Mouse (Mus musculus): ENCODE measurements at regions not wholly inside any gene's neighbourhood (a gene's known extent, or its start where the extent isn't known, plus 50 kb on each side); places are given as distances from the start of the nearest gene placed in this dataset.

DNA sequence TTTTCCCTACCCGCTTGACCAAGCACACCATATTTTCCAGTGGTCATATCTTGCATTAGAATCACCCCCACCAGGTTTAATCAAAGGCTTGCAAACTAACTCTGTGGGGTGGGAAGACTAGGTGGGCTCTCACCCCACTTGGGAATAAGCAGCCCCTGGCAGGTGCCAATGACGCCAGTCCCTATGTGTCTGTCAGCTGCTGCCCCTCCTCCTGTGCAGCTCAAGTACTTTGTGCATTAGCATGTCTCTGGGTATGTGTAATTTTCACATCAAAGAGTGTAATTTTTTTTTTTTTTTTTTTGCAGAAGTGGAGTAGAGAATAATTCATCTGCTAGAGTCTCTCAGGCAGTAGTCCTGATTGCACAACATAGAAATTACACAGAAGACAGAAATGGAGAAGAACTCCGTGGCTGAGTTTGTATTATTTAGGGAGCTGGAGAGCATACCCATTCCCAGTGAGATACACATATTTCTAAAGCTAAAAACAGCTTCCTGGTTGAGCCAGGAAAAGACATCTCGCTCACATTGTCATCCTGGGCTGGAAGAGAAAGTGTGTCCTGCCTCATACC, 186.6 kb downstream of the Rybp start:
- DNase-seq (ENCODE audit: low spot score in 2 of 2), result no peak

DNA sequence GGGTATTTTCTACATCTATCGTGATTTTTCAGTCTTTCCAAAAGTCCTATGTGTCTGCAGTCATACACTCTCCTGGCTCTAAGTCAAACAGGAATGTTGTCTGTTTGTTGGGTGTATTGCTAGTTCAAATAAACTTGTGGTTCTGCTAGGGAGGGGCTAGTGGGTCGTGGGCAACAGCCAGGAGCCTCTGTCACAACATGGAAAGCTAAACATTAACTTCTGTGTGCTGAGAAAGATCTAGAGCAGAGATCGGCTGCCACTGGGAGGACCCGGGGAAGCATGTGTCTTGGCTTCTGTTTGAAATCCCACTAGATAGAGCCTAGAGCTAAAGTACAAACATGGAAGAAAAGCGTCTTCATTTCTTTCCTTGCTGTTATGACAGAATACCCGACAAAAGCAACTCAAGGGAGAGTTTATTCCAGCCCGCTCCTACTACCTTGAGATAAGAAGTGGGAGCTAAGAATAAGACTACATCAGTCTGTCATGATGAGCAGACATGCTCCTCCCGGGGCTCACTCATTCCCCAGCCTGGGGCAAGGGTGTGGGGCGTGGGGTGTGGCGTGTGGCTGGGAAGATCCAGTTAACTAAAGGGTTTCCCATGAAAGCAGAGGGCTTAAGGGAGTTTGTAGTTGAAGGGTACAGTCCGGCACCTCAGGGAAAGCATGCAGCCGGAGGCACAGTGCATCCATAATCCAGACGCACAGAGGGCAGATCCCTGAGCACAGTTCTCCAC, 190.7 kb downstream of the Rybp start:
- no peak for DNase-seq (ENCODE audit: low spot score in 2 of 2)

DNA sequence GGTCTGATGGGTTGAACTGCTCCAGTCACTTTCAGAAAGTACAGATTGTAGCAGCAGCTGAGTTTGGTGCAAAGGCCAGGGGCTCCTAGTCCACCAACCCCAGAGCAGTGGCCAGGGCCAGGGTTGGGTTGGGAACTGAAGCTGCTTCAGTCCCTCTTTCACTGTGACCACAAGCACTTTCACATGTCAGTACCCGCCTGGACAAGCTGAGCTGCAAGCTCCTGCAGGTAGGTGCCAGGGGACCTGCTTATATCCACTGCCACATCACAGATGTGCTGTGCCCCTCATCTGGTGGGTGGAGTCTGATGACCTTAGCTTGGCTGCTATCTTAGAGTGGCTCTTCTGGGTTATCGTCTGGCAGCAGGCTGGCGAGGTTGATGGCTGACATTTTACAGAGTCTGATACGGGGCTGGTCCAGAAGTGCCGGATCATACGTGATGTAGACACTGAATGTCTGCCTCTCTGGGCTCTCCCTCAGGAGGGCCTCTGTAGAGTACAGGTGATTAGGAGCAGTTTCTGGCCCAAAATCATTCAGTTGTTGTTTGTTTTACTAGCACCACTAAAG, 192.6 kb downstream of the Rybp start:
- no peak for DNase-seq (ENCODE audit: low spot score in 2 of 2)

DNA sequence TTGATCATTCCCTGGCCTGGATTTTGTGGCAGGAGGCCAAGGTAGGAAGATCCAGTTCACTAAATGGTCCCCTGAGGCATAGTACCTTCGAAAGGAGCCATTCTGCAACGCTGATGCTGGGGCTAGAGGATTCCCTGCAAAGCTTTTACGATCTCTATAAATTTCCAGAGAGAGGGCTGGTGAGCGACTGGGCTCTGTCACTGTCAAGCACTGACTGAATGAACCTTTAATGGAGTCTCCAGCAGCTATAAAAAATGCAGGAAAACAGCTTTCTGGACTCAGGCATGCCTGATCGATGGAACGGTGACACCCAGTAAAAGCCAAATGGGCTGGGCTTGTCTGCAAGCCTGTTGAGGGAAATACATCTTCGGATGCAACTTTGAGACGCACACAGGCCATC, 194.4 kb downstream of the Rybp start:
- DNase-seq (ENCODE audit: low spot score in 2 of 2), result no peak

DNA sequence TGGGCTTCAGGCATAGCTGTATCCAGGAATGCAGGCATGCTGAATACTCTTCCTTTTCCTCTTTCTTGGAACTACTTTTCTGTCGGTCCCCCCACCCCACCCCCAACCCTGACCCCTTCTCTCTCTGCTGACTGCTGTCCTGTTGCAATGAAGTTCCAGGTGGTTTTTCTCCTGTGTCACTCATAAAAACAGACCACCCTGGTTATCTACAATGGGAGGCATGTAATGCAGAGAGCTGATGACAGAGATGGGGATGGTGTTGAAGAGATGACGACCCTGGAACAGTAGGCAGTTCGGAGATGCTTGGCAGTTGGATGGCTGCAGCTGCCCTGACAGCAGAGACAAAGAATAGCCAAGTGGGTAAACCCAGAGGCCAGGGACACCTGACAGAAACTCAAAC, 195.5 kb downstream of the Rybp start:
- DNase-seq (ENCODE audit: low spot score in 2 of 2), result no peak

DNA sequence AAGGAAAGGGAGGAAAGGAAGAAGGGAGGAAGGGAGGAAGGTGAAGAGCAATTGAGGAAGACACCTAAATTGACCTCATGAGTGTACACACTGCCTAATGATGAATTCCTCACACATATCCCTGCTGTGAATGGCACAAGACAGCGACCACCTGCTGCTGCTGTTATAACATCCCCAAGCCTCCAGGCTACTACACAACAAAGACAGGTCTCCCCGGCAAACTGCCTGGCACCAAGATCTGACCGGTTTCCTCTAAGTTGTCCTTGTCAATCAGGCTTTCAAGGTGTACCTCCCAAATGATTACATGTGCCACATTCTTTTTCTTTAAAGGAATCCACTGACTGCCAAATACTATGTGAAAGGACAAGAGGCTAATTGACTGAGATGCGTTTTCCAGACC, 198.7 kb downstream of the Rybp start:
- no peak for DNase-seq (ENCODE audit: low spot score in 2 of 2)

DNA sequence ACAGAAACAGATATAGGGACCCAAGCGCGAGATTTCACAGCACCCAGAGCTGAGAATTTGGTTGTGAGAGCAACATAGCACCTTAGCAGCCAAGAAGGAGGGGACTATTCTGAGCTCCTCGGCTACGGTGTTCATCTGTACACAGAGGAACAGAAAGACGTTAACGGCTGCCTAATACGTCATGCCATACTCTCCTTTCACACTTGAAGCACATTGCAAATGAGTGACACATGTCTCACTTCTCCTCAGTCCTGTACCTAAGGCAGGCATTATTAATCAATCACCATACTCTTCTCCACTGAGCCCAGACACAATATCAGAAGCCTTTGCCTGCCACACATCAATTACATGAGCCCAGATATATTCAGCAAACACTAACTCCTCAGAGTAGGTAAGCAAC, 200.5 kb downstream of the Rybp start:
- DNase-seq (ENCODE audit: low spot score in 2 of 2), result no peak

DNA sequence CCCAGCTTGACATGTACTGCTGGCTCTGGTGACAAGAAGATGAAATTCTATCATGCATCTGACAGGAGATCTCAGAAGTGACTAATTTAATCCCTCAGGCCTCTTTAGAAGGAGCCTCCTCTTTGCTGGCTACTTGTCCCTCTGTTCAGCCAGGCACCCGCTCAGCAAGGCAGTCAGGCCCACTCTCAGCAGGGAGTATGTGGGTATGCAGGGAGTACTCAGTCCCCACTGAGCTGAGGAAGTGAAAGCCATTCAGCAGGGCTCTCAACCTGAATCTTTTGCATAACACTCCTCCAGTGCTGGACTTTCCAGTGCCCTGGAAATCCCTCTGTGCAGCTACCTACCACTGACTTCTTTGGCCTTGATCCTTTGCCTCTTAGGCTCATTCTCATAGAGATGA, 201.3 kb downstream of the Rybp start:
- DNase-seq (ENCODE audit: low spot score in 2 of 2), result no peak

DNA sequence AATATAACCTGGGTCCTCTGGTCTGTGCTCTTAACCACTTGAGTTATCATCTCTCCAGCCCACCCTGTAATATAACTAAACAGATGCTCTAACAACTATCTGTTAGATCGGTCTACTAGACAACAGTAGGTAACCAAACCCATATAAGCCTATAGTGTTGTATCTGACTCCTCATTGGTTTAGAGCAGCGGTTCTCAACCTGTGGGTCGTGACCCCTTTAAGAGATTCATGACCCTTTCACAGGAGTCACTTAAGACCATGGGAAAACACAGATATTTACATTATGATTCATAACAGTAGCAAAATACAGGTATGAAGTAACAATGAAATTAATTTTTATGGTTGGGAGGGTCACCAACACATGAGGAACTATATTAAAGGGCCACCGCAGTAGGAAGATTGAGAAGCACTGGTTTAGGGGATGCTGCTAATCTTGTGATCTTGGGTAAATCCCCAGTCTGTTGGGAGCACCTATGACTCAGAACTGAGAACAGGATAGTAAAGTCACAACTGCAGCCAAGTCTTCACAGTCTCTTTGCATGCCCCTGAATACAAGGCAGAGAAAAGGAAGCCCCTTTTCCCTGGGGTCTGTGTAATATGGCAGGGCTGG, 203.3 kb downstream of the Rybp start:
- no peak for DNase-seq (ENCODE audit: low spot score in 2 of 2)

DNA sequence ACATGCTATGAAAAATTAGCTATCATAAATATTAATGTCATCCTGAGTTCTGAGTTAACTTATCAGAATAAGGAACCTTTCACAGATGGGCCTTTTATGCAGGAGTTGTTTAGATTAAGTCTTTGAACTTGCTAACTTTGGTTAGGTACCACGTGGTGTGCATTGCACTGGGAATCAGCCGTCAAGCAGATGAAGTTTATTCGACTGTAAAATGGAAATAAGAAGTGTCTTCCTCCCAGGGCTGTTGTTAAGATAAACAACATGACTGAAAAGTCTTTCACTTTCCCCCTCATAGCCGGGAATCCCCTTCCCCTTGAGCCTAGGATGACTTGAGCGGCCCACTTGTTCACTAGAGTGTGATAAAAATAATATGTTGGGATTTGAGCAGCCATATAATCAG, 204.2 kb downstream of the Rybp start:
- no peak for DNase-seq (ENCODE audit: low spot score in 2 of 2)

DNA sequence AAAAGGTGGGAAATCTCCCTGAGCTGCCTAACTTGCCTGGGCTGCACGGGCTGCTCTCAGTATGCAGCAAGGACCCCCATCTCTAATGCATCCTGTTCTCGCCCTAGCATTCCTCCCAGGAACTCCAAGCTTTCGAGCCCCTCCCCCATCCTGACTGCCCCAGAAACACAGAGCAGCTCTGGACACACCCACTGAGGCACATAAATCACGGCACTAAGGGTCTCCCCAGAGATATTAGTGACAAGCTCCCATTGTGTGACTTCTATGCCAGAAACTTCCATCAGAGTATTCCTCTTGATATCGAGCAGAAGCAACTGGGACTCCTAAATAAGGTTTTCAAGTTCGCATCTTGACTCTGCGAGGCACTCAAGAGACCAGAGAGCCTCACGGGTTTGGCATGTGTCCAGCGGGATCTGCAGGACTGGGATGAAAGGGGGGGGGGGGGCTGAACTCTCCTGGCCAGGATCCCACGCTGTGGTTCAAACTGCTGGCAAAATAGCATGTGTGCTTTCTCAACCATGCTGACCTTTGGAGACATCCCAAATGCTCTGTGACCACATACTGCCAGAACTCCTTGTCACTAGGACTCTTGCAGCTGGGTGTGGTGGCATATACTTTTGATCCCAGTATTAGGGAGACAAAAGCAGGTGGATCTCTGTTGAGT, 212.5 kb downstream of the Rybp start:
- DNase-seq (ENCODE audit: low spot score in 2 of 2), result no peak

DNA sequence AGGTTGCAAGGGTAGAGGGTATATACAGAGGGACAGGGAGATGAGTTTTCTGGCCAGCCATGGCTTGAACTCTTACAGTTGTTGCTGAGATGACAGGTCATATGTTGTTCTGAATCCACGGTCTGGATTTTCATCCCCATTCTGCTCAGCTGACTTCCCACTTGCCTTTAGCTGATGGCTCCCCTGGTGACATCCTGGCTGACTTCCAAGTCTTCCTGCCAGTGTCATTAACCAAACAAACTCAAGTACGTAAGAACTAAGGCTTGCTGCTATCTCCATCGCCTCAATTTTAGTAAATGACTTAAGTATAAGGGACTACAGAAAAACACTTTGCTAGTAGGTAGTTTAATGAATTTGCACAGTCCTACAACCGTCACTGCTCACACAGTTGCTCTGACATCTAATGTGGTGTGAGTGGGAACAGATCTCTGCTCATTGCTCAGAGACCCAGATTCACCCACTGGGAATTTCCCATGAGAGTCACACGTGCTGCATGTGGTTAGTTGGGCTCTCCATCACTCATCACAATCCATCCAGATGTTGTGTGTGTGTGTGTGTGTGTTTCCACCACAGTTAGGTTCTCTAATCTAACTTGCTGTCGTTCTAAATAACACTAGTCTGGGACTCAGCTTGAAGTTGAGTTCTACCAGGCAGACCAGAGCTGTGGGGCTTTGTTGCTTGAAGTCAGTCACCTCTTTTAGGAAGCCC, 214.9 kb downstream of the Rybp start:
- no peak for DNase-seq (ENCODE audit: low spot score in 2 of 2)

DNA sequence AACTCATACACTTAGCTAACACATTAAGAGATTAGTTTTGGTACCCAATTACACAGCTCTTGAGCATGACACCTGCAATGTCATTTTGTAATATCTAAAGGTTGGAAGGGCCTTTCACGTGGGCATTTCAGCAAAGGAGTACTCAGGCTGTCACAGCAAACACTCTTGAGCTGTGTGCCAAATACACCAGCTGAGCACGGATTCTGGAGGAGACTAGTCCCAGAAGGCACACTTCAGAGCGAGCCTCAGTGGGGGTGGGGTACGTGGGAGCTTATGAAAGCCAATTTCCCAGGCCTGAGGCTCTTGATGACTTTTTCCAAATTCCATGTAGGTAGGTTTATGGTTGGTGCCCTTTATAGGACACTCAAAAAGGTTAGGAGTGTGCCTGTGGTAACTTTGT, 218.1 kb downstream of the Rybp start:
- DNase-seq (ENCODE audit: low spot score in 2 of 2), result no peak

DNA sequence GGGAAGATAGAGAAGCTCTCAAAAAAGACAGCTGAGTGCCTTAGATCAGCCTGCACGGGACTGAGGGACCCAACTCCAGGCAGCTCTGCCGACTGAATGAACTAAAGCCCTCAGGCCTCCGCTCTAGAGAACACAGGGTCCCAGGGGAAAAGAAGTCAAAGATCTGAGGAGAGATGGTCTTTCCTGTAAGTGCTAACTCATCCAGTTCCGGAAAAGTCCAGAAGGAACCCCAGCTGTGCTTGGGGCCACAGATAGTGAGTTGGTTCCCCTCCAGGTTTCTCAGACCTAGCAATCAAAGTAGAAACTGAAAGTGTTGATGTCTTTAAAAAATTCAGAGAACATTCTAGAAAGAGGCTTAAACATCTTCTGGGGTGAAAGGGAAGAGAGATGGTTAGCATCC, 220.0 kb downstream of the Rybp start:
- no peak for DNase-seq (ENCODE audit: low spot score in 2 of 2)

DNA sequence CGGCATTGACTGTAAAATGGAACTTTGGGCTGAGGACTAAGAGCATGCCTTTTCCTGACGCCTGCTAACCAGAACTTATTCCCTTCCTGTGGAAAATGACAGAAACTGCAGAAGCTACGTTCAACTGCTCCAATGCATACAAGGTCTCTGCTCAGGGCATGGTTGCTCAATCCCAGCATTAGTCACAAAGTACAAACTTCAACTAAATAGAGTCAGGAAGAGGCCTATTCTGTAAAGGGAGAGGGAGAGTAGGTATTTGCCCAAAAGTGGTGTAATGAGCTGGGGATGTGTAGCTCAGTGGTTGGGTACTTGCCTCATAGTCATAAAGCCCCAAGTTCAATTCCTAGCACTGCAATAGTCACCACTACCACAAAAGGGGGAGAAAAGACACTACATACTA, 221.7 kb downstream of the Rybp start:
- no peak for DNase-seq (ENCODE audit: low spot score in 2 of 2)

DNA sequence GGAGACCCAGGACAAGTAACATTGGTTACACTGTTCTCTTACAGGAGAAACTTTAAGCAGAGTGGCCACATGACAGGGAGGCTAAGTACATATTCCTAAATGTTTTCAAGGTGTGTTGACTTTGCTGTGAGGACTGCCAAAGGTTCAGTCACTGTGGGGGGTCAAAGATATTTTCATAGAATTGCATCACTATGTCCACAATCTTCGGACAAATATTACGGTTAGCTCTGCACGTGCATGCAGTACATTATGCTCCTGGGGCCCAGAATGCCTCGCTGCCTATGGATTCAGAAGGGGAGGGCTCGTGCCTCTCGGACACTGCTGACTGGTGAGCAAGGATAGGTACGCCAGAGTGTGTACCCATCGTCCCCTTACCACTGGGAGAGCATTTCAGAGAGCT, 224.3 kb downstream of the Rybp start:
- DNase-seq (ENCODE audit: low spot score in 2 of 2), result no peak

DNA sequence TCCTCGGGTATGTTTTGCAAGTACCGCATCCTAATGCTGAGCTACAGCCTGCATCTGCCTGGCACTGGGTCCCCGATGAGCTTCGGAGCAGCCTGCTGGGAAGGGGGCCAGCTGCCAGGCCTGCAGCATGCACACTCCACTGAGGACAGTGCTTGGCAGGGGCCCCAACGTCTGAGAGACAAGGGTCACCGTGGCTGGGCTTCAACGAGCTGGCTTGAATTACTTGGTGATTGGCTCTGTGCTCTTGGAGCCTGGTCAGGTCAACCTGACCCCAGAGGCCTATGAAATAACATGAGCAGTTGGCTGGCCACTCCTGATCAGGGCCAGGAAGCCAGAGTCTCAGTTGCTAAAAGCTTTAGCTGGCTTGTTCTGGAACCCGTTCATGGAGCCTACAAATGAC, 227.5 kb downstream of the Rybp start:
- DNase-seq (ENCODE audit: low spot score in 2 of 2), result peak; percentile 16 to 64

DNA sequence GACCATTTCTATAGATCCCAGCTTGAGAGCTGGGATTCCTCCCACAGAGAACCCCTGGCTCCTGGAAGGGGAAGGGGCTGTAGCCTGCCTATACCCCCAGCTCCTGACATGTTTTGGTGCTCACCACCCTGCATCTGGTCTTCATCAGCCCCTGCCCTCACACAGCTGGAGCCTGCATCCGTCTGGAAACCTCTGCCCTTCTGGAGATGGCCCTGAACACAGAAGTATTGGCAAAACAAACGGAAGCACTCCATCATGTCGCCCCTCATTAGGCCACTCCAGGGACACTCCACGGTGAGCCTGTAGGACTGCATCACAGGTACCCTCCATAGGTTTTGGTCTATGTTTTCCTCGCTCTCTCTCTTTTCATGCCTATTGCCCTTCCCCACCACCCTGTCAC, 231.3 kb downstream of the Rybp start:
- DNase-seq (ENCODE audit: low spot score in 2 of 2), result no peak

DNA sequence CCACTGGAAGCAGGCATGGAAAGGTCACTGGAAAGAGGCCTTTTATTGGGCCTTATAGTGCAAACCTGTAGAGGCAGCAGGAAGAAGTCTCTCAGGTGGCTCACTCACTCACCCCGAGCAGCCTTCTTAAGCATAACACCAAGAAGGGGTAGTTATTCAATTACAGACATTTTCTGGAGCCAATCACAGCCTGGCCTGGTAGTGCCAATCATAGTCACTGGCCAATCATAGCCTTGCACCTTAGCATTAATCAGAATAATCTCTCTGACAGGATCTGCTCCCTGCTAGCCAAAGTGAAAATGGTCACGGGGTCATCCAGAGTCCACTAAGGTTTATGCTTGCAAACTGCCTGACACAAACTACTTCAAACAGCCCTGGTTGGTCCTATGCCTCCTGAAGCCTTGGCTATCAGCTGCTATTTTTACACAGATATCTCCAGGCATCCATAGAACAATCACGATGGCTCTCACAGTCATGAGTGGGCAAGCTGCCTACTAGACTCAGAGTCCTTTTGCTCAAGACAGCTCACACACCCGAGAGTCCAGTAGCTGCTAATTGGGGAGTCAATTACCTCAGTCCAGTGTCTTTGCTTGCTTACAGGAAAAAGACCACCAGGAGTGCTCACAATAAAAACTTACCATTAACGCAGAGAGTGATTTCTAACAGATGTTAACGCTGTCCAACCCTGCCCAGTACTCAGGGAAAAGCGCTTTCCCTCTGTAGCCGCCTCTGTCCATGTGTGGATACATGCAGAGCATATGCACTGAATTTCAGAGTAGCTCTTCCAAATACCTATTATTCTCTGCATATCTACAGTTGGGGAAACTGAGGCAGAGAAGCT, 234.1 kb downstream of the Rybp start:
- DNase-seq (ENCODE audit: low spot score in 2 of 2), result no peak

DNA sequence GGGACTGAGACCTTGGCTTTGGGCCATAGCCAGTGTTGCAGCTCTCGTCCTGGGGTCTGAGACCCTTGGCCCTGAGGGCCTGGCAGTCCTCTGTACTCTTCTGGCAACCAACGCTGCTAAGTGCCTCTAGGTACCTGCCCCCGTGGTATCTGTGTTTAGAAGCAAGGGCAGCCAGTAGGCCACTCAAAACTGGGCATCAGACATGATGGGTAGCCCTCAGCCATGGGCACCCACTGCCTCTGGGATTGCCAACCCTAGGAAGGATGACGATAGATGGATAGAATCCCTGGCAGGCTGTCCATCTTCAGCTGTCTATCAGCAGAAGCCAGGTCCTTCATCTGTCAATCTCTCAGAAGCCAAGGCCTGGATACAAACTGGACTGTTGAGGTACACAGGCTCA, 234.9 kb downstream of the Rybp start:
- DNase-seq (ENCODE audit: low spot score in 2 of 2), result no peak

DNA sequence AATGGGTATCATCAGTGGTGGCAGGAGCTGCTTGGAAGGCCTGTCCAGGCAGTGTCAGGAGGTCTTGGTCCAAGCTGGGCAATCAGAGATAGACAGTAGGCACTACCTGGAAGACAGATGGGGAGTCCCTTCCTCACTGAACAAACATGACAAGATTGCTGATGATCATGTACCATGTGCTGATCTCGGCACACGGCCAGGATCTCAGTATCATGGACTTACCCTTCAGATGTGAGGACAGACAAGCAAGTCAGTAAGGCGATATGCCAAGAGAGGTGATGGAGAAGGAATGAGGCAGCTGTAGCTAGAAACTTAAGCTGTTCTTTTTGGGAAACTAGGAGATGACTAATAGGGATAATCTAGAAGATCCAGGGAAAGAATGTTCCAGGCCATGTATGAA, 238.2 kb downstream of the Rybp start:
- DNase-seq (ENCODE audit: low spot score in 2 of 2), result no peak
